Mouse (Mus musculus) C2C12 (cell line): ENCODE data around the gene Gal3st4. TPM values are rescaled to one million over a fixed set of nuclear protein-coding genes. Genes with fewer than 3 reads are reported as not detected.

Experiments
- H3K27me3 ChIP-seq: one replicate; pipeline ENCODE4 v1.6.1; 2011; ENCODE audit not compliant: control insufficient read depth, insufficient read depth, insufficient read length
- H3K36me3 ChIP-seq: one replicate; pipeline ENCODE4 v1.6.1; 2011; ENCODE audit not compliant: control insufficient read depth, insufficient read depth
- H3K4me3 ChIP-seq: one replicate; pipeline ENCODE4 v1.5.1; 2011; ENCODE audit warnings: mild to moderate bottlenecking, control low read depth; ENCODE audit not compliant: poor library complexity, insufficient read depth, severe bottlenecking
- H3K79me2 ChIP-seq: one replicate; pipeline ENCODE4 v1.6.1; 2011; ENCODE audit not compliant: control insufficient read depth, insufficient read depth
- H3K79me3 ChIP-seq: one replicate; pipeline ENCODE4 v1.6.1; 2011; ENCODE audit warnings: low read depth, control low read depth
- H3ac ChIP-seq: one replicate; pipeline ENCODE3; 2011; ENCODE audit warnings: low read depth; ENCODE audit not compliant: control insufficient read depth, insufficient read length
- CEBPB ChIP-seq: IDR thresholded peaks from one replicate; pipeline ENCODE4 v1.6.1; 2011; ENCODE audit warnings: low read depth, mild to moderate bottlenecking, control low read depth, moderate library complexity
- CTCF ChIP-seq: IDR thresholded peaks from one replicate; pipeline ENCODE4 v1.5.1; 2011; ENCODE audit not compliant: control insufficient read depth, insufficient read depth, insufficient read length
- FOSL1 ChIP-seq: IDR thresholded peaks from one replicate; pipeline ENCODE4 v1.8.0; 2011; ENCODE audit warnings: mild to moderate bottlenecking, low read length; ENCODE audit not compliant: poor library complexity, insufficient read depth, severe bottlenecking
- MAX ChIP-seq: IDR thresholded peaks from one replicate; pipeline ENCODE4 v1.6.1; 2011; ENCODE audit warnings: mild to moderate bottlenecking, control low read depth
- MYOD1 ChIP-seq: IDR thresholded peaks from one replicate; pipeline ENCODE4 v1.6.1; 2011; ENCODE audit warnings: low read depth; ENCODE audit not compliant: control insufficient read depth, insufficient read length
- MYOG ChIP-seq: IDR thresholded peaks from one replicate; pipeline ENCODE4 v1.6.1; 2011; ENCODE audit not compliant: control insufficient read depth, insufficient read length; ENCODE audit errors: extremely low read depth
- USF1 ChIP-seq: IDR thresholded peaks from one replicate; pipeline ENCODE4 v1.6.1; 2011; ENCODE audit warnings: low read depth, mild to moderate bottlenecking, control low read depth, moderate library complexity
- polyA plus RNA-seq: library from polyadenylated mRNA; unstranded; fragments of >200 nt; fragmentation: generic; extraction: Trizol; gene quantifications from one replicate; pipeline ENCODE4 v1.2.1, GENCODE M21; 2012; ENCODE audit warnings: missing spikeins

Gal3st4 gene
- polyA plus RNA-seq, 1 experiment: 0.08 TPM

- Histone ChIP-seq H3K27me3 (no peaks in the 10 kb centered on the region), H3K4me3 (no peak overlapping the region), H3K79me3 (no peaks in the 10 kb centered on the region), H3ac (no peak overlapping the region), H3K36me3 (no peaks in the 10 kb centered on the region), H3K79me2 (no peaks in the 10 kb centered on the region)
- TF ChIP-seq CEBPB (no peak), CTCF (no peak)
These were observed 38.9 kb downstream of the Gal3st4 start for GRCm38 (mm10) chr5:138233778-138234177.

GRCm38 (mm10) chr5:138229511-138229910 is 43.1 kb downstream of the Gal3st4 start:
- Histone ChIP-seq H3K79me3 (no peaks in the 10 kb centered on the region), H3K4me3 (no peak overlapping the region), H3K79me2 (no peaks in the 10 kb centered on the region), H3K27me3 (no peaks in the 10 kb centered on the region), H3ac (no peak overlapping the region), H3K36me3 (no peaks in the 10 kb centered on the region)
- no peak for TF ChIP-seq CEBPB

GRCm38 (mm10) chr5:138228026-138228425 is 44.6 kb downstream of the Gal3st4 start:
- no peaks in the 10 kb centered on the region for H3K36me3 ChIP-seq

GRCm38 (mm10) chr5:138227367-138227766 is 45.3 kb downstream of the Gal3st4 start:
- Histone ChIP-seq H3K27me3 (no peaks in the 10 kb centered on the region), H3K79me2 (no peaks in the 10 kb centered on the region), H3K4me3 (no peak overlapping the region), H3ac (no peak overlapping the region), H3K36me3 (no peaks in the 10 kb centered on the region), H3K79me3 (no peaks in the 10 kb centered on the region)
- TF ChIP-seq USF1 (no peak), MAX (no peak), CEBPB (no peak), MYOD1 (no peak), CTCF (no peak), MYOG (no peak), FOSL1 (no peak)

More at GRCm38 (mm10) chr5:138228026-138228425, 44.6 kb downstream of the Gal3st4 start:
- Histone ChIP-seq H3K27me3 (no peaks in the 10 kb centered on the region), H3K79me3 (no peaks in the 10 kb centered on the region), H3K79me2 (no peaks in the 10 kb centered on the region), H3K4me3 (no peak overlapping the region), H3ac (no peak overlapping the region)
- TF ChIP-seq USF1: no peak
- no peak for TF ChIP-seq MAX
- no peak for TF ChIP-seq FOSL1
- TF ChIP-seq CEBPB: no peak
- no peak for TF ChIP-seq CTCF
- no peak for TF ChIP-seq MYOG
- no peak for TF ChIP-seq MYOD1

GRCm38 (mm10) chr5:138226491-138226890 is 46.1 kb downstream of the Gal3st4 start:
- H3K79me2 ChIP-seq: no peaks in the 10 kb centered on the region
- H3K4me3 ChIP-seq: no peak overlapping the region
- no peak overlapping the region for H3ac ChIP-seq
- no peaks in the 10 kb centered on the region for H3K36me3 ChIP-seq
- no peaks in the 10 kb centered on the region for H3K27me3 ChIP-seq
- no peak for TF ChIP-seq CTCF
- no peaks in the 10 kb centered on the region for H3K79me3 ChIP-seq

GRCm38 (mm10) chr5:138225700-138226099 is 46.9 kb downstream of the Gal3st4 start, which contains the start of gene Nxpe5:
Gene Nxpe5, plus strand, starts transcription at chr5:138225898.
- no peaks in the 10 kb centered on the region for H3K27me3 ChIP-seq
- H3K4me3 ChIP-seq: no peak within 1 kb of the TSS
- TF ChIP-seq MAX (no peak), FOSL1 (no peak), USF1 (no peak), CTCF (no peak), MYOD1 (no peak), CEBPB (no peak), MYOG (no peak)
- H3K36me3 ChIP-seq: no peaks in the 10 kb centered on the region
- H3K79me2 ChIP-seq: no peaks in the 10 kb centered on the region
- no peaks in the 10 kb centered on the region for H3K79me3 ChIP-seq
- no peak within 1 kb of the TSS for H3ac ChIP-seq
